Mouse (Mus musculus) liver, adult (tissue): ENCODE results near the gene Fzd2.
A peak's percentile ranks its signal among the peaks of the same experiment; 100 is the strongest.

Experiments
- GATA4 ChIP-seq: IDR thresholded peaks from 2 replicates; pipeline ENCODE4 v1.6.1; 2014; ENCODE audit warnings: mild to moderate bottlenecking, low read length; ENCODE audit not compliant: insufficient replicate concordance

Gene Fzd2

GRCm38 (mm10) chr11:102604010-102604584, at the start of gene Fzd2:
Gene Fzd2, plus strand, starts transcription at chr11:102604396.
- TF ChIP-seq GATA4 = no peak

GRCm38 (mm10) chr11:102555400-102556030, 48.7 kb upstream of the Fzd2 start:
- no peak for TF ChIP-seq GATA4

DNA sequence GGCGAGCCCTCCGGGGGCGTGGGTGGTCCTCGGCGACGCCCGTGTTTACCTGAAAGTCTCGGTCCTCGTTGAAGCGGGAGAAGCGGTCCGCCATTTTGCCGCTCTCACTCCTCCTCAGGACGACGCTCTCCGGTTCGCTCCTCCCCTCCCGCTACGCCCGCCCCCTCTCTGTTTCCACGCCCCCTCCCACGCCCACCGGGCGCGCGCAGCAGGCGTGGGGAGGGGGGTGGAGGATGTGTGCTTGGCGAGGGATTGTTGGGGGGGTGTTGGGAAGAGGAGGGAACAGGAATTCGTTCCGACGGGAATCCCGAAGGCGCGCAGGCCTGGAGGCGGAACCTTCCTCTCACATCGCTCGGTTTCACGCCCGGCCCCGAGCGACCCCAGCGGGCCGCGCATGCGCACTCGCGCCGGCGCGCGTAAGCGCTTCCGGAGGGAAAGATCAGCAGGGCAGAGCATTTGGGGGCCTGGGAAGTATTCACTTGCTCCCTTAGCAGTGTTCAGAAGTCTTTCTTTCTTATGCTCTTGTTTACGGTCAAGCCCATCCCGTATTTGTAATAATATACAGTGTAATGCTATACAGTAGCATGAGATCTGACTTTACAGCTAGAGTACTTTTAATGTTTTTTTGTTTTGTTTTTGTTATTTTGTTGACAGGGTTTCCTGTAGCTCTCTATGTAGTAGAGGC, 48.0 kb upstream of the Fzd2 start, which contains the start of gene Gpatch8:
TSS of gene Gpatch8 (minus strand) at position 362 of the 685 bp plus-strand sequence.
- peak; percentile 26; the same call in 1 of the 2 replicates for TF ChIP-seq GATA4

DNA sequence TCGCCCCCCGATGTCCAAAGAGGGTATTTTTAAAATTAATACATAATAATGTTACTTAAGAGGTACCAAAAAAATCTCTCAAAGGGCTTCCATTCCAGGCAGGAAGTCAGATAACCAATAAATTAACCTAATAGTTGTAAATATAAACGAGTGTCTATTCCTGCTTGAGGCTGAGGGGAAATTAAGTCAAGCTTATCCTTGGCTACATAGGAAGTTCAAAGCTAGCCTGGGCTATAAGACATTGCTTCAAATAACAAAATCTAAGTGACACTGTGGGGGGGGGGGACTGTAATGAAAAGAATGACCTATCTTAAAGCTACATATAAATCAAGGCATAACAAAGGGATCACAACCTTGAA, 47.5 kb upstream of the Fzd2 start:
- no peak for TF ChIP-seq GATA4

DNA sequence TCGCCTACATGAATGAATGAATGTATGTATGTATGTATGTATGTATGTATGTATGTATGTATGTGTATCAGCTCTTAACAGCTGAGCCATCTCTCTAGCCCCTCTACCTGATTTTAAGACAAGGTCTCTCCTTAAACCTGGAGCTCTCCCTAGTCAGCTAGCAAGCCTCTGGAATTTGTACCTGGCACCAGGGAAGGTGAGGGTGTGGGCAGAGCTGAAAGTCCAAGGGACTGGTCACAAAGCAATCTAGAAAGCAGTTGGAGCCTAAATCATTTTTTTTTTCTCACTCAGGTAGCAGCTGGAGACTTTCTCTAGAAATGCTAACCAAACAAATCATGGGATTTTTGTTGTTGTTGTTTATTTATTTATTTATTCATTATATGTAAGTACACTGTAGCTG, 46.8 kb upstream of the Fzd2 start:
- no peak for TF ChIP-seq GATA4

GRCm38 (mm10) chr11:102558704-102559103, 45.5 kb upstream of the Fzd2 start:
- no peak for TF ChIP-seq GATA4

DNA sequence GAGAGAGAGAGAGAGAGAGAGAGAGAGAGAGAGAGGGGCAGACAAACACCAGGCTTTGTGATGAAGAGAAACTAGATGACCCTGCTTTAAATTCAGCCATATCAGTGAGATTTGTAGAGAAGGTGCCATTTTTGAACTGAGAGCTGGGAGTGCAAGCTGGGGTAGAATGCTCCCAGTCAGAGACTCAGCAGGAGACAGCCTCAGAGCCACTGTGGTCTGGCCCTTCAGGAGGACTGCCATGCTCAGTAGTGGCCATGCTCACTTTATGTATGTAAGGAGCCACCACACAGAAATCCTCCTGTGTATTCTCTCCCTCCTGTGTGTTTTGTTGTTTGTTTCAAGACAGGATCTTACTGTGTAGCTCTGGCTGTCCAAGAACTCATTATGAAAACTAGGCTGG, 38.5 kb upstream of the Fzd2 start:
- TF ChIP-seq GATA4 = no peak

DNA sequence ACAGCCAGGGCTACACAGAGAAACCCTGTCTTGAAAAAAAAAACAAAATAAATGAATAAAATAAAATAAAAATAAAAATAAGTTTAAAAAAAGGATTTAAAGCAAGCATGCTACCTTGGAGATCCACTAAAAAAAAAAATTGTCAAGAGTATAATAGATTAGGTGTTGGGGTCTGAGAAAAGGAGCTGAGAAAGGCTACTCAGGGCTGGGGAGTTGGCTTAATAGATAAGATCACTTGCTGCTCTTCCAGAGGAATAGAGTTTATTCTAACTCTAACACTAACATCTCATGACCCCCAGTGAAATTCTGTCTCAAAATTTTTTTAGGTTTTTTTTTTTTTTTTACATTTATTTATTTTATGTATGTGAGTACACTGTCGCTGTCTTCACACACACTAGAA, 37.9 kb upstream of the Fzd2 start:
- TF ChIP-seq GATA4 = no peak

- TF ChIP-seq GATA4 = no peak
Measured at GRCm38 (mm10) chr11:102567157-102567556, 37.0 kb upstream of the Fzd2 start.

DNA sequence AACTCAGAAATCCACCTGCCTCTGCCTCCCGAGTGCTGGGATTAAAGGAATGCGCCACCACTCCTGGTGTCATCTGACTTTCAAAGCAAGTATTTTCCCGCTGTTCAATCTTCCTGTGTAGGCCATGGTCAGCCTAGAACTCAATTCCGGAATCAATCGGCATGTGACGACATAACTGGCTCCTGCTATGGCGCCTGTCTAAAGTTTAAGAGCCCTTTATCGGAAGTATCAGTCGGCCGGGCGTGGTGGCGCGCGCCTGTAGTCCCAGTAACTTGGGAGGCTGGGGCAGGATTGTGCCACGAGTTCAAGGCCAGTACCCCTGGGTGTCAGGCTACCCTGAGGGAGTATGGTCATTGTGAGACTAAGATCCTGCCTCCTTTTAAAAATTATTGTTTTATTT, 36.5 kb upstream of the Fzd2 start:
- TF ChIP-seq GATA4 = no peak

- TF ChIP-seq GATA4 = no peak
Measured at GRCm38 (mm10) chr11:102568191-102568590, 36.0 kb upstream of the Fzd2 start.

GRCm38 (mm10) chr11:102568756-102569377, 35.3 kb upstream of the Fzd2 start:
- no peak for TF ChIP-seq GATA4

DNA sequence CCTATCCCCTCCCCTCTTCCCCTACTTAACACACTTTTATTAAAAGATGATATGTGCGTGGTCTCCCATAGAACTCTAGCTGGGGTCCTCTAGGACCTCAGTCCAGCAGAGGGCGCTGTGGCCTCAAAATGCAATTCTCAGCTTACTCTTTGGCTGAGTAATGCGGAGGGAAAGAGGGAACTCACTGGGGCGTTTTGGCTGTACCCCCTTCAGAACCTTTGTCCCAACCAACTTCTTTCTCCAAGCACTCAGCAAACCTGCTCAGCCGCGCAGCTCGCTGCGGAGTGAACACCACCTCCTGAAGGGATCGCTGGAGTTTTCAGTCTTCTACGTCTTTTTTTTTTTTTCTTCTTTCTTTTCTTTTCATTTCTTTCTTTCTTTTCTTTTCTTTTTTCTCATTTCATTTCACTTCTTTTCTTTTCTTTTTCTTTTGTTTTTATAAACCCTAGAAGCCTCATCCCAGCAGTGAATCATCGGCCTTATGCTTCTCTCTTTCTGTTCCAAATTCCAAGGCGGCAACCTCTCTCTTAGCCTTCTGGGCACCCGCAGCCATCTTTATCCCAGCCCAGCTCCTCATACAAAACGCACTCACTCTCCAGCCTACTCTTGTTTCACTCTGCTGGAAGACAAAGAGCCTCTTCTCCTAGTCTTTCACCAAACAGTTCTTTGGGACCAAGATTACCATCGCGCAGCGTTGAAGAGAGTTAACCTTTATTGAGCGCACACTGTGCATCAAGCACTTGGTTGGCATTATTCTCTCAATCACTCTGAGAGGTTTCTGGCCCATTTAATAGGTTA, 31.1 kb upstream of the Fzd2 start:
- TF ChIP-seq GATA4 = no peak

GRCm38 (mm10) chr11:102575034-102575433, 29.2 kb upstream of the Fzd2 start:
- no peak for TF ChIP-seq GATA4

DNA sequence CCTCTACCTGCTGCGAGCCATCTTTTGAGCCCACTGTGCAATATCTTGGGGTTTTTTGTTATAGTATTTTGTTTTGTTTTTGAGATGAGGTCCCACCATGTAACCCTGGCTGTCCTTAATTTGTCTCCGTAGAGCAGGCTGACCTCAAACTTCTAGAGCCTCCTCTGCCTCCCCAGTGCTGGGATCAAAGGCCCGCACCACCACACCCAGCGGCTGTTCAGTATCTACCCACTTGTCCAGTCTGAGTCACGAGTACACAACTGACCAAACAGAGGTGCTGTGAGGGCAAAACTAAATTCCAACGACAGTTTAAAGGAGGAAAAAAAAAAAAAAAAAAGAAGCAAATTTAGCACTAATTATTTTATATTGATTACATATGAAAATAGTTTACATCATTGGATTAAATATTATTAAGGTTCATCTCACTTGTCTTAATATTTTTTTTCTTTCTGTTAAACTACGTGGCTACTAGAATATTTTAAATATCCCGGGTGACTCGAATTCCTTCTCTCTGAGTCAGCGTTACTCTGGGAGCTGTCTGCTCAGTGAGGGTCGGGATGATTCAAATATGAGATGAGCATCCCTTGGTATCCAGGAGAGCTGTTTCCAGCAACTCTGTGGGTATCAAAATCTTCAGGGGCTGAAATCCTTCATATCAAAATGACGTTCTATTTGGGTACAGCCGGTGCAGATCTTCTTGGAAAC, 28.0 kb upstream of the Fzd2 start:
- no peak for TF ChIP-seq GATA4
